Mouse (Mus musculus): ENCODE results near the gene Galnt10.

- TF ChIP-seq CTCF (IDR thresholded peaks at IDR 0.05; ENCODE audit: borderline replicate concordance, insufficient read depth, low read depth, low read length), result peak; percentile 37; the same call in 1 of the 2 replicates
- TF ChIP-seq POLR2A (IDR thresholded peaks at IDR 0.05; ENCODE audit: borderline replicate concordance, insufficient read depth, low read length), result no peak
These were observed 18.0 kb upstream of the Galnt10 start for GRCm38 (mm10) chr11:57627086-57627735.

All from cerebellum, adult 2 months (tissue).